Mouse (Mus musculus) myocyte (in vitro differentiated cells): Measurements from ENCODE around the gene Olfr1340. TPM values are rescaled to one million over a fixed set of nuclear protein-coding genes. Genes with fewer than 3 reads are reported as not detected.

Experiments
- H3K27me3 ChIP-seq: one replicate; pipeline ENCODE4 v1.6.1; 2011; ENCODE audit not compliant: control insufficient read depth, insufficient read depth, insufficient read length
- H3K36me3 ChIP-seq: one replicate; pipeline ENCODE4 v1.6.1; 2011; ENCODE audit not compliant: control insufficient read depth, insufficient read depth
- H3K4me2 ChIP-seq: one replicate; pipeline ENCODE4 v1.6.1; 2011; ENCODE audit warnings: low read depth, control low read depth
- H3K4me3 ChIP-seq: one replicate; pipeline ENCODE4 v1.5.1; 2011; ENCODE audit warnings: mild to moderate bottlenecking, control low read depth, moderate library complexity
- H3K79me2 ChIP-seq: one replicate; pipeline ENCODE4 v1.6.1; 2011; ENCODE audit not compliant: control insufficient read depth, insufficient read depth
- H3ac ChIP-seq: one replicate; pipeline ENCODE4 v1.6.1; 2011; ENCODE audit not compliant: control insufficient read depth, insufficient read length
- CEBPB ChIP-seq: IDR thresholded peaks from 2 replicates; pipeline ENCODE4 v1.6.1; 2011; ENCODE audit warnings: mild to moderate bottlenecking, moderate library complexity; ENCODE audit not compliant: poor library complexity, insufficient read depth, severe bottlenecking
- E2F4 ChIP-seq: IDR thresholded peaks from one replicate; pipeline ENCODE4 v1.6.1; 2011; ENCODE audit warnings: mild to moderate bottlenecking, control low read depth, moderate library complexity; ENCODE audit not compliant: insufficient read depth
- MAX ChIP-seq: IDR thresholded peaks from one replicate; pipeline ENCODE4 v1.6.1; 2011; ENCODE audit warnings: low read depth, mild to moderate bottlenecking, control low read depth
- MYOD1 ChIP-seq, 3 experiments: IDR thresholded peaks; one replicate each; pipeline ENCODE4 v1.6.1; 2011; ENCODE audit warnings: control low read depth in 2 of 3, low read depth in 2 of 3, mild to moderate bottlenecking in 2 of 3, moderate library complexity in 1 of 3; ENCODE audit not compliant: insufficient read length in 2 of 3, control insufficient read depth in 1 of 3
- MYOG ChIP-seq, 3 experiments: IDR thresholded peaks; one replicate each; pipeline ENCODE4 v1.6.1; 2011; ENCODE audit warnings: control low read depth in 2 of 3, low read depth in 2 of 3, mild to moderate bottlenecking in 2 of 3; ENCODE audit not compliant: insufficient read length in 2 of 3, control insufficient read depth in 1 of 3, insufficient read depth in 1 of 3
- POLR2A ChIP-seq: IDR thresholded peaks from one replicate; pipeline ENCODE4 v1.6.1; 2011; ENCODE audit warnings: low read depth, mild to moderate bottlenecking, control low read depth, moderate library complexity; ENCODE audit not compliant: insufficient read length
- POLR2AphosphoS2 ChIP-seq: IDR thresholded peaks from one replicate; pipeline ENCODE4 v1.6.1; 2011; ENCODE audit warnings: low read depth, control low read depth; ENCODE audit not compliant: insufficient read length
- REST ChIP-seq: IDR thresholded peaks from one replicate; pipeline ENCODE4 v1.6.1; 2011; ENCODE audit warnings: mild to moderate bottlenecking, control low read depth, moderate library complexity; ENCODE audit not compliant: insufficient read depth, insufficient read length
- SRF ChIP-seq: IDR thresholded peaks from one replicate; pipeline ENCODE4 v1.6.1; 2011; ENCODE audit warnings: low read depth; ENCODE audit not compliant: control insufficient read depth, insufficient read length
- TCF12 ChIP-seq: IDR thresholded peaks from one replicate; pipeline ENCODE4 v1.6.1; 2011; ENCODE audit warnings: mild to moderate bottlenecking, control low read depth; ENCODE audit not compliant: poor library complexity, insufficient read depth, severe bottlenecking
- TCF3 ChIP-seq: IDR thresholded peaks from one replicate; pipeline ENCODE4 v1.6.1; 2011; ENCODE audit warnings: low read depth, control low read depth; ENCODE audit not compliant: insufficient read length
- USF1 ChIP-seq: IDR thresholded peaks from one replicate; pipeline ENCODE4 v1.6.1; 2011; ENCODE audit warnings: low read depth, mild to moderate bottlenecking, control low read depth, moderate library complexity
- polyA plus RNA-seq: library from polyadenylated mRNA; unstranded; fragments of >200 nt; fragmentation: generic; extraction: Trizol; gene quantifications from one replicate; pipeline ENCODE4 v1.2.1, GENCODE M21; 2012; ENCODE audit warnings: missing spikeins

Gene Olfr1340
- polyA plus RNA-seq, 1 experiment, result not detected

GRCm38 (mm10) chr4:118708086-118708485 is 11.9 kb upstream of the Olfr1340 start:
- Histone ChIP-seq H3ac (no peak overlapping the region), H3K27me3 (no peaks in the 10 kb centered on the region), H3K36me3 (no peaks in the 10 kb centered on the region), H3K4me2 (no peak overlapping the region), H3K4me3 (no peak overlapping the region), H3K79me2 (no peaks in the 10 kb centered on the region)
- TF ChIP-seq CEBPB (no peak), MYOG (IDR thresholded peaks at IDR 0.05; ENCODE audit: control insufficient read depth in 1 of 3, insufficient read depth in 1 of 3, insufficient read length in 2 of 3, low read depth in 2 of 3) (no peak), MYOD1 (IDR thresholded peaks at IDR 0.05; ENCODE audit: control insufficient read depth in 1 of 3, insufficient read length in 2 of 3, low read depth in 2 of 3) (no peak), E2F4 (no peak), POLR2A (no peak), TCF3 (no peak), POLR2AphosphoS2 (no peak), MAX (no peak), SRF (no peak), USF1 (no peak), TCF12 (no peak), REST (no peak)

GRCm38 (mm10) chr4:118711656-118712055 is 8.3 kb upstream of the Olfr1340 start:
- no peaks in the 10 kb centered on the region for H3K36me3 ChIP-seq
- H3K27me3 ChIP-seq, result no peaks in the 10 kb centered on the region
- H3K79me2 ChIP-seq, result no peaks in the 10 kb centered on the region
- no peak overlapping the region for H3K4me2 ChIP-seq
- no peak overlapping the region for H3ac ChIP-seq
- H3K4me3 ChIP-seq, result no peak overlapping the region
- no peak for TF ChIP-seq TCF12
- TF ChIP-seq POLR2AphosphoS2, result no peak
- no peak for TF ChIP-seq POLR2A
- TF ChIP-seq USF1, result no peak
- TF ChIP-seq MYOD1 (IDR thresholded peaks at IDR 0.05; ENCODE audit: control insufficient read depth in 1 of 3, insufficient read length in 2 of 3, low read depth in 2 of 3), result no peak
- no peak for TF ChIP-seq MYOG (IDR thresholded peaks at IDR 0.05; ENCODE audit: control insufficient read depth in 1 of 3, insufficient read depth in 1 of 3, insufficient read length in 2 of 3, low read depth in 2 of 3)
- no peak for TF ChIP-seq SRF
- no peak for TF ChIP-seq MAX
- TF ChIP-seq CEBPB, result no peak
- TF ChIP-seq TCF3, result no peak
- no peak for TF ChIP-seq E2F4
- TF ChIP-seq REST, result no peak

- no peak overlapping the region for H3K4me2 ChIP-seq
- no peaks in the 10 kb centered on the region for H3K79me2 ChIP-seq
- no peak overlapping the region for H3K4me3 ChIP-seq
- no peaks in the 10 kb centered on the region for H3K36me3 ChIP-seq
- no peak for TF ChIP-seq MYOG (IDR thresholded peaks at IDR 0.05; ENCODE audit: control insufficient read depth in 1 of 3, insufficient read depth in 1 of 3, insufficient read length in 2 of 3, low read depth in 2 of 3)
- peak; percentile 89 for TF ChIP-seq REST
- H3ac ChIP-seq, result no peak overlapping the region
- H3K27me3 ChIP-seq, result no peaks in the 10 kb centered on the region
Observed at GRCm38 (mm10) chr4:118721742-118722483, 2.0 kb downstream of the Olfr1340 start.

- Histone ChIP-seq H3K79me2 (no peaks in the 10 kb centered on the region), H3K27me3 (no peaks in the 10 kb centered on the region), H3ac (no peak within 1 kb of the TSS), H3K4me3 (no peak within 1 kb of the TSS), H3K36me3 (no peaks in the 10 kb centered on the region), H3K4me2 (no peak within 1 kb of the TSS)
- TF ChIP-seq CEBPB, result no peak
- no peak for TF ChIP-seq SRF
- TF ChIP-seq E2F4, result no peak
- TF ChIP-seq POLR2A, result no peak
- no peak for TF ChIP-seq MAX
- no peak for TF ChIP-seq TCF12
- no peak for TF ChIP-seq MYOG (IDR thresholded peaks at IDR 0.05; ENCODE audit: control insufficient read depth in 1 of 3, insufficient read depth in 1 of 3, insufficient read length in 2 of 3, low read depth in 2 of 3)
- no peak for TF ChIP-seq REST
- TF ChIP-seq POLR2AphosphoS2, result no peak
- TF ChIP-seq TCF3, result no peak
Observed at GRCm38 (mm10) chr4:118731875-118732274, 11.9 kb downstream of the Olfr1340 start, which contains the start of gene Olfr1339. Gene Olfr1339 (plus strand): TSS chr4:118732175.

GRCm38 (mm10) chr4:118739574-118739973 is 19.6 kb downstream of the Olfr1340 start:
- no peak overlapping the region for H3K4me2 ChIP-seq
- no peaks in the 10 kb centered on the region for H3K36me3 ChIP-seq
- no peaks in the 10 kb centered on the region for H3K27me3 ChIP-seq
- TF ChIP-seq SRF, result no peak
- TF ChIP-seq CEBPB, result no peak
- no peak for TF ChIP-seq E2F4
- no peak for TF ChIP-seq POLR2A
- no peak for TF ChIP-seq POLR2AphosphoS2
- no peak for TF ChIP-seq USF1
- no peak for TF ChIP-seq REST
- TF ChIP-seq MYOG (IDR thresholded peaks at IDR 0.05; ENCODE audit: control insufficient read depth in 1 of 3, insufficient read depth in 1 of 3, insufficient read length in 2 of 3, low read depth in 2 of 3), result no peak
- TF ChIP-seq TCF3, result no peak
- no peak for TF ChIP-seq MYOD1 (IDR thresholded peaks at IDR 0.05; ENCODE audit: control insufficient read depth in 1 of 3, insufficient read length in 2 of 3, low read depth in 2 of 3)
- TF ChIP-seq TCF12, result no peak
- no peak for TF ChIP-seq MAX
- no peak overlapping the region for H3K4me3 ChIP-seq
- no peak overlapping the region for H3ac ChIP-seq
- no peaks in the 10 kb centered on the region for H3K79me2 ChIP-seq
